ENCODE assay signal across 13 mouse cellular contexts in the genomic region with DNA sequence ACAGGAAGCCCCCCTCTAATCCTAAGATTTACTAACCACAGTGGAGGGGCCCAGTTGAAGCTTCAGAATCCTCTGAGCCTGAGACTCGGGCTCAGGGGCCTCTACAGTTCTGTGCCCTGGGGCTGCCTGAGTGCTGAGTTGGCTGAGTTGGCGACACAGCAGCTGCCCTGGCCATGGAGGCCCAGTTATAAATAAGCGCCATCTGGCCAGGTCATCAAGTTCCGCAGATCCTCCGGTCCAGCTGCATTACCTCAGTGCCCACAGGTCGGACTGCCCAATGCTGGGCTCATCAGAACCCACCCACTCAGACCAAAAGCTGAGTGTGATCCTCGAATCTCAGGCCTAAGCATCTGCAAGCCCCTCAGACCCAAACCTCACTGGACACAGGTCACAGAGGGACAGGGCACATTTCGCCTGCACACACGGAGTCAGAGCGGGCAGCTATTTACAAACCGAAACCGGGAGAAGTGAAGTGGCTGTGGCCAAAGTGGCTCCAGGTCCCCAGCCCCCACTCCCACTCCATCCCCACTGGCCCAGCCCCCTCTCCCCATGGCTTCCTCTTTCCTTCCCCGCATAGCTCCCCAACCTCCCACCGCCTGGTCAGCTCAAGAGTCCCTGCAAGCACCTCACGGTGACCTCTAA. TPM values are rescaled to one million over a fixed set of nuclear protein-coding genes. Genes with fewer than 3 reads are reported as not detected.
DNase-seq lines count a peak whose midpoint lies in the region; ATAC-seq and TF ChIP-seq lines count a peak whose summit lies in the region.
"Had no signal": no experiment of that assay in that cellular context is flagged by ENCODE, and none has a peak within 500 bp of the region (broad histone marks: within the 10 kb centered on the region; RNA-seq: fewer than 3 reads in every experiment).

No protein-coding gene starts in this region.

- 71% methylated on average over 15 of the region's 15 CpGs for WGBS in kidney, postnatal 0 days
- 24% methylated on average over 15 of the region's 15 CpGs for WGBS in bone marrow, adult 2 months

- no peak for ATAC-seq in kidney, postnatal 0 days (replicated peaks; ENCODE audit: low FRiP score, low read depth)

- no peak overlapping the region for H3K9ac ChIP-seq in kidney, postnatal 0 days (ENCODE audit: low read depth, low read length)
- H3K9ac ChIP-seq: embryonic facial prominence, embryonic 15.5 days; hindbrain, embryonic 15.5 days had no signal

- 0 out of 2 replicates have a peak, but pooled peaks have one; percentile 39 for TF ChIP-seq POLR2A in bone marrow, adult 2 months (IDR thresholded peaks at IDR 0.05; ENCODE audit: borderline replicate concordance, control insufficient read depth, low read depth, low read length)

- H3K36me3 ChIP-seq in kidney, postnatal 0 days (ENCODE audit: insufficient read depth, low read length): no peaks in the 10 kb centered on the region
- H3K36me3 ChIP-seq: embryonic facial prominence, embryonic 15.5 days; hindbrain, embryonic 15.5 days had no signal

- no peak overlapping the region for H3K4me2 ChIP-seq in kidney, postnatal 0 days (ENCODE audit: low read length)
- H3K4me2 ChIP-seq: embryonic facial prominence, embryonic 15.5 days; hindbrain, embryonic 15.5 days had no signal

- no peaks in the 10 kb centered on the region for H3K27me3 ChIP-seq in kidney, postnatal 0 days (ENCODE audit: insufficient read depth, low read length)
- H3K27me3 ChIP-seq: CH12.LX; embryonic facial prominence, embryonic 15.5 days; hindbrain, embryonic 15.5 days had no signal

- H3K4me3 ChIP-seq in kidney, postnatal 0 days (replicated peaks; ENCODE audit: low read depth, low read length): no peak overlapping the region
- peak overlapping the region; percentile 60 for H3K4me3 ChIP-seq in bone marrow, adult 2 months (replicated peaks; ENCODE audit: control insufficient read depth, low read depth, low read length)
- H3K4me3 ChIP-seq: embryonic facial prominence, embryonic 15.5 days; hindbrain, embryonic 15.5 days had no signal

- no peaks in the 10 kb centered on the region for H3K4me1 ChIP-seq in kidney, postnatal 0 days (replicated peaks; ENCODE audit: insufficient read depth, low read length)
- peaks cover 15% of the 10 kb centered on the region for H3K4me1 ChIP-seq in bone marrow, adult 2 months (ENCODE audit: control insufficient read depth, insufficient read depth, low read length)
- H3K4me1 ChIP-seq: embryonic facial prominence, embryonic 15.5 days; hindbrain, embryonic 15.5 days had no signal

- H3K9me3 ChIP-seq in kidney, postnatal 0 days (replicated peaks; ENCODE audit: low read length): no peaks in the 10 kb centered on the region
- H3K9me3 ChIP-seq: embryonic facial prominence, embryonic 15.5 days; hindbrain, embryonic 15.5 days had no signal

- H3K27ac ChIP-seq in kidney, postnatal 0 days: 0 out of 2 replicates have a peak overlapping the region, but pooled peaks have one; percentile 19
- H3K27ac ChIP-seq in bone marrow, adult 2 months (ENCODE audit: control insufficient read depth, insufficient read depth, low read depth, low read length, poor library complexity): peak overlapping the region; percentile 89
- H3K27ac ChIP-seq: embryonic facial prominence, embryonic 15.5 days; hindbrain, embryonic 15.5 days had no signal

- TF ChIP-seq CTCF in kidney, postnatal 0 days (IDR thresholded peaks at IDR 0.05; ENCODE audit: low read depth): no peak
- TF ChIP-seq CTCF in bone marrow, adult 2 months (IDR thresholded peaks at IDR 0.05; ENCODE audit: control insufficient read depth, insufficient read depth, low read length): no peak

- no peak for DNase-seq in kidney, postnatal 0 days (ENCODE audit: low spot score)
- DNase-seq in kidney, postnatal 25 days: no peak
- DNase-seq in gastrocnemius, adult 18-20 months (ENCODE audit: low spot score): peak; percentile 81
- DNase-seq in lung, postnatal 36 days: peak; percentile 49
- no peak for DNase-seq in cerebellum, postnatal 4 days (ENCODE audit: low spot score in 2 of 2)
- no peak for DNase-seq in right cerebral cortex, postnatal 14 days
- no peak for DNase-seq in cerebellum, adult 8-10 months
- DNase-seq: cerebellum, adult 11 months; kidney, postnatal 4 days had no signal

RNA-seq across cellular contexts. Expression of a gene that starts 2.1 kb away (rescaled TPM):
- 4.4 and 6.0 TPM in 2 replicates for polyA plus RNA-seq in kidney, postnatal 0 days (2015; fragmentation: Nextera tagmentation; extraction: Ambion mirVana)
- 28.0 and 65.7 TPM in 2 replicates for polyA plus RNA-seq in bone marrow, adult 2 months (2011; ENCODE audit: insufficient read depth, insufficient read length, low replicate concordance, missing spikeins)
- total RNA-seq in gastrocnemius, adult 18-20 months (2021): 1 to 10 TPM in 1 of 2 experiments, under 1 TPM in 1; 0.43 to 1.1 TPM

RNA-seq across cellular contexts. Expression of a gene that starts 14.1 kb away (rescaled TPM):
- 39.9 and 41.8 TPM in 2 replicates for polyA plus RNA-seq in kidney, postnatal 0 days (2015; fragmentation: Nextera tagmentation; extraction: Ambion mirVana)
- polyA plus RNA-seq in bone marrow, adult 2 months (2011; ENCODE audit: insufficient read depth, insufficient read length, low replicate concordance, missing spikeins): 6.8 and 15.6 TPM in 2 replicates
- 10 to 100 TPM; 16.9 to 19.9 TPM for total RNA-seq in gastrocnemius, adult 18-20 months (2021)

RNA-seq across cellular contexts. Expression of a gene that starts 30.5 kb away (rescaled TPM):
- 287 and 307 TPM in 2 replicates for polyA plus RNA-seq in kidney, postnatal 0 days (2015; fragmentation: Nextera tagmentation; extraction: Ambion mirVana)
- 264 and 333 TPM in 2 replicates for polyA plus RNA-seq in bone marrow, adult 2 months (2011; ENCODE audit: insufficient read depth, insufficient read length, low replicate concordance, missing spikeins)
- total RNA-seq in gastrocnemius, adult 18-20 months (2021): 100 to 1,000 TPM; 249 to 273 TPM

RNA-seq across cellular contexts. Expression of a gene that starts 33.6 kb away (rescaled TPM):
- polyA plus RNA-seq in kidney, postnatal 0 days (2015; fragmentation: Nextera tagmentation; extraction: Ambion mirVana): 0.08 and 0.13 TPM in 2 replicates
- polyA plus RNA-seq in bone marrow, adult 2 months (2011; ENCODE audit: insufficient read depth, insufficient read length, low replicate concordance, missing spikeins): 0.54 and 1.1 TPM in 2 replicates
- not detected for total RNA-seq in gastrocnemius, adult 18-20 months (2021)
- polyA plus RNA-seq: hindbrain, embryonic 15.5 days had no signal

RNA-seq across cellular contexts. Expression of a gene that starts 48.9 kb away (rescaled TPM):
- polyA plus RNA-seq in kidney, postnatal 0 days (2015; fragmentation: Nextera tagmentation; extraction: Ambion mirVana): 5.7 and 6.1 TPM in 2 replicates
- polyA plus RNA-seq in bone marrow, adult 2 months (2011; ENCODE audit: insufficient read depth, insufficient read length, low replicate concordance, missing spikeins): 2.1 and 2.4 TPM in 2 replicates
- total RNA-seq in gastrocnemius, adult 18-20 months (2021): 10 to 100 TPM; 27.4 to 28.9 TPM

Comparison
In these comparisons a context has a peak if more than half of its experiments do, and no peak if none do; other contexts are left out.
1. DNase-seq: peak in gastrocnemius, adult 18-20 months (single experiment) and lung, postnatal 36 days (single experiment); none in kidney, postnatal 0 days (single experiment), kidney, postnatal 25 days (0 of 2), cerebellum, postnatal 4 days (0 of 2), right cerebral cortex, postnatal 14 days (single experiment) and cerebellum, adult 8-10 months (single experiment).